Mouse (Mus musculus) spleen, adult 2 months (tissue): ENCODE data around the gene Tceanc.
"Not testable (repeated sequence)": the region's sequence is repeated elsewhere in the genome, so short reads cannot be mapped to it uniquely, and the experiment has no call there.

Source experiments
- CTCF ChIP-seq: fragments of 200-500 bp; IDR thresholded peaks from 2 replicates; pipeline ENCODE4 v1.5.1; 2011; ENCODE audit warnings: mild to moderate bottlenecking, inconsistent platforms; ENCODE audit not compliant: insufficient read depth, insufficient read length, insufficient replicate concordance; ENCODE audit errors: extremely low read depth
- POLR2A ChIP-seq: fragments of 200-500 bp; IDR thresholded peaks from 2 replicates; pipeline ENCODE4 v1.6.1; 2011; ENCODE audit warnings: low read depth, low read length, inconsistent platforms

DNA sequence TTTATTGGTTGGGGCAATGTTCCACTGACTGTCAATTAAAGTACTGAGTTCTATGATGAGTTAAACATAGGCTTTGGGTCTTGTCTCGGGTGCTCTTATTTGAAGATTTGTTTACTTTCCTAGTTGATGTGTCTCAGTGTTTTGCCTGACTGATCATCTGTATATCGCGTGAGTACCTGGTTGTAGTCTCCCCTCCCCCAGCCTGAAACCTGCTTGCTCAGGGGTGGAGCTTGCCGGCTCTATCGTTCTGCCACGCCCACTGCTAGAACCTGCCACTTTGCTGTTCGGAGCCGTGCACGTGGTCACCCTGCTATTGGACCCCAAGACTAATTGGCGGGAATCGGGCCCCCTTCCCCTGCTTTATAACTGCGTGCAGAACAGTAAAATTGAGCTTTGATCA is 4.3 kb downstream of the Tceanc start:
- not testable (repeated sequence) for TF ChIP-seq POLR2A, CTCF
